7 mouse cellular contexts compared by ENCODE assay signal in the genomic region with DNA sequence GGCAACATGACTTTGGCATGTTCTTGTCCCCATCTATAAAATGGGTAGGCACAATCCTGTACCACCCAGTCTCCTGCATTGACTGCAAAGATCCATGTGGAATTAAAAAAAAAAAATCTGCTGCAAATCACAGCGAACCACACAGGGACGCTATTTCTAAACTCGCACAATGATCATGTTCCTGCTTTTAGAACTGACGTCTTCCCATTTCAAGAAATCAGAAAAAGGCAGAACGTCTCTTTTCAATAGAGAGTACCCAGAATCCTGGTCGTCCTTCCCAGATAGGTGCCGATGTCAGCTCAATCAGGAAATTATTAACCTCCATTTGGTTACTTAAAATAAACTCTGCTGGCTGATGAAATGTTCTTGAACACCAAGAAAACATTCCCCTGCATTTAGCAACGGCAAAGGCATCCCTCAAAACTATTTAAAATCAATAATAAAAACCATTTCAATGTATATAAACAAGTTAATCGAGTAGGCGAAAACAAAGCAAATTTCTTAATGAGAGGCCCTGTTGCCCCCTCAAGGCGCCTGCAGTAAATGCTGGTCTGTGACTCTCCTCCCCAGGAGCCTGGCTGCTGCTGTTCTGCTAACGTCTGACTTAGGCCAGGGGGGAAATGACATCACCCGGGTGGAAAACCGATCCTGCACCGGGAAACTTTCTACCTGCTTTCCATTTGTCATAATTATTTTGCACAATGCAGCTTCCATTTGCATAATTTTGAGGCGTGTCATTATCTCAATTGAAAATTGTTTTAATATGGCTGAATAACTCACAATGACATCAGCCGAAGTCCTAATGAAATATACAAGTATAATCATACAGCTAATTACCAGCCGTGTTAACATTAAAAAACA. TPM values are rescaled to one million over a fixed set of nuclear protein-coding genes. Genes with fewer than 3 reads are reported as not detected.
DNase-seq lines count a peak whose midpoint lies in the region; ATAC-seq and TF ChIP-seq lines count a peak whose summit lies in the region.

No protein-coding gene starts in this region.

- no peak overlapping the region for H3K9ac ChIP-seq in embryonic facial prominence, embryonic 15.5 days
- H3K9ac ChIP-seq in heart, postnatal 0 days (replicated peaks; ENCODE audit: low read depth, low read length), result peak overlapping the region; percentile 10; the same call in 1 of the 2 replicates
- H3K9ac ChIP-seq in lung, embryonic 16.5 days (ENCODE audit: low read length), result peak overlapping the region; percentile 39
- no peak overlapping the region for H3K9ac ChIP-seq in stomach, embryonic 14.5 days (replicated peaks; ENCODE audit: low read depth, low read length)

- DNase-seq in CD4-positive helper T cell, adult 2 months (ENCODE audit: low read depth, low spot score), result peak; percentile 38
- no peak for DNase-seq in Patski (ENCODE audit: low read depth, low spot score)
- DNase-seq in heart, postnatal 0 days (ENCODE audit: low spot score), result peak; percentile 70
- peak; percentile 66 for DNase-seq in kidney, postnatal 10 days

- peak overlapping the region; percentile 67 for H3K4me3 ChIP-seq in embryonic facial prominence, embryonic 15.5 days (replicated peaks)
- H3K4me3 ChIP-seq in heart, postnatal 0 days (ENCODE audit: low read depth, low read length), result peak overlapping the region; percentile 91
- 0 out of 2 replicates have a peak overlapping the region, but pooled peaks have one; percentile 16 for H3K4me3 ChIP-seq in lung, embryonic 16.5 days (ENCODE audit: low read length)
- H3K4me3 ChIP-seq in stomach, embryonic 14.5 days (ENCODE audit: low read depth, low read length), result peak overlapping the region; percentile 68; the same call in 1 of the 2 replicates

- peak overlapping the region; percentile 87 for H3K4me2 ChIP-seq in embryonic facial prominence, embryonic 15.5 days (replicated peaks)
- peak overlapping the region; percentile 96 for H3K4me2 ChIP-seq in heart, postnatal 0 days (ENCODE audit: low read depth, low read length)
- H3K4me2 ChIP-seq in lung, embryonic 16.5 days (ENCODE audit: low read depth, low read length), result peak overlapping the region; percentile 74
- H3K4me2 ChIP-seq in stomach, embryonic 14.5 days (replicated peaks; ENCODE audit: low read depth, low read length), result peak overlapping the region; percentile 82

- TF ChIP-seq EP300 in heart, postnatal 0 days (IDR thresholded peaks at IDR 0.05; ENCODE audit: low read depth), result no peak

- in situ Hi-C loops in Patski (cut with MboI; ENCODE audit: low pct_unique_long_range_greater_than_20kb), result loop anchor here (5.0 to 25.0 kb wide), 5 partner anchors 38 to 1037 kb away; no protein-coding TSS in a partner anchor

- H3K4me1 ChIP-seq in embryonic facial prominence, embryonic 15.5 days, result peaks cover 16% of the 10 kb centered on the region
- no peaks in the 10 kb centered on the region for H3K4me1 ChIP-seq in heart, postnatal 0 days (ENCODE audit: control insufficient read depth, insufficient read depth)
- peaks cover 6% of the 10 kb centered on the region for H3K4me1 ChIP-seq in lung, embryonic 16.5 days (replicated peaks; ENCODE audit: control insufficient read depth, insufficient read depth, low read length)
- H3K4me1 ChIP-seq in stomach, embryonic 14.5 days (ENCODE audit: control insufficient read depth, insufficient read depth, low read length), result peaks cover 3% of the 10 kb centered on the region; the same call in 1 of the 2 replicates

- H3K9me3 ChIP-seq in embryonic facial prominence, embryonic 15.5 days (replicated peaks), result no peaks in the 10 kb centered on the region
- no peaks in the 10 kb centered on the region for H3K9me3 ChIP-seq in heart, postnatal 0 days (replicated peaks; ENCODE audit: control insufficient read depth, low read length)
- H3K9me3 ChIP-seq in lung, embryonic 16.5 days (ENCODE audit: control insufficient read depth, low read length), result no peaks in the 10 kb centered on the region
- no peaks in the 10 kb centered on the region for H3K9me3 ChIP-seq in stomach, embryonic 14.5 days (ENCODE audit: control insufficient read depth, low read depth, low read length)

- peak; percentile 21 for TF ChIP-seq CTCF in Patski (IDR thresholded peaks at IDR 0.05)
- TF ChIP-seq CTCF in heart, postnatal 0 days (IDR thresholded peaks at IDR 0.05; ENCODE audit: low read depth), result no peak

- peaks cover 22% of the 10 kb centered on the region for H3K36me3 ChIP-seq in embryonic facial prominence, embryonic 15.5 days
- 0 out of 2 replicates have a peak, but pooled peaks cover 4% of the 10 kb centered on the region for H3K36me3 ChIP-seq in heart, postnatal 0 days (replicated peaks; ENCODE audit: control insufficient read depth, insufficient read depth, low read length)
- H3K36me3 ChIP-seq in lung, embryonic 16.5 days (ENCODE audit: control insufficient read depth, insufficient read depth, low read length), result peaks cover 17% of the 10 kb centered on the region
- peaks cover 8% of the 10 kb centered on the region for H3K36me3 ChIP-seq in stomach, embryonic 14.5 days (ENCODE audit: control insufficient read depth, insufficient read depth, low read length)

- ATAC-seq in Patski, result peak; percentile 63
- ATAC-seq in embryonic facial prominence, embryonic 15.5 days (ENCODE audit: insufficient number of reproducible peaks, low FRiP score, low TSS enrichment, low read depth), result no peak
- ATAC-seq in heart, postnatal 0 days (ENCODE audit: insufficient read depth, low read depth), result no peak
- no peak for ATAC-seq in lung, embryonic 16.5 days (ENCODE audit: low read depth)
- no peak for ATAC-seq in stomach, embryonic 14.5 days (ENCODE audit: insufficient number of reproducible peaks, insufficient read depth, low FRiP score, low read depth)

- CTCF ChIA-PET in Patski (lab: Charles Lee), result interaction anchor here (0.9 to 3.0 kb wide), 5 partner anchors 28 to 134 kb away, joined by 3 to 9 read pairs (median 3); no protein-coding TSS in a partner anchor

- H3K27me3 ChIP-seq in Patski, result no peaks in the 10 kb centered on the region
- H3K27me3 ChIP-seq in embryonic facial prominence, embryonic 15.5 days, result no peaks in the 10 kb centered on the region
- no peaks in the 10 kb centered on the region for H3K27me3 ChIP-seq in heart, postnatal 0 days (ENCODE audit: control insufficient read depth, insufficient read depth, low read length)
- H3K27me3 ChIP-seq in lung, embryonic 16.5 days (ENCODE audit: control insufficient read depth, insufficient read depth, low read depth, low read length), result no peaks in the 10 kb centered on the region
- H3K27me3 ChIP-seq in stomach, embryonic 14.5 days (ENCODE audit: control insufficient read depth, insufficient read depth, low read length), result no peaks in the 10 kb centered on the region

- peak overlapping the region; percentile 96 for H3K27ac ChIP-seq in embryonic facial prominence, embryonic 15.5 days (replicated peaks)
- H3K27ac ChIP-seq in heart, postnatal 0 days (ENCODE audit: low read depth), result peak overlapping the region; percentile 92
- 0 out of 2 replicates have a peak overlapping the region, but pooled peaks have one; percentile 13 for H3K27ac ChIP-seq in lung, embryonic 16.5 days (ENCODE audit: low read length)
- no peak overlapping the region for H3K27ac ChIP-seq in stomach, embryonic 14.5 days (ENCODE audit: low read length)

- POLR2A ChIA-PET in Patski (lab: Charles Lee), result interaction anchor here (0.7 to 2.5 kb wide), 9 partner anchors 12 to 138 kb away, joined by 3 to 15 read pairs (median 5); no protein-coding TSS in a partner anchor

- 16% methylated on average over 18 of the region's 18 CpGs for WGBS in embryonic facial prominence, embryonic 15.5 days
- 19% methylated on average over 18 of the region's 18 CpGs for WGBS in heart, postnatal 0 days
- WGBS in lung, embryonic 16.5 days, result 29% methylated on average over 18 of the region's 18 CpGs
- 30% methylated on average over 18 of the region's 18 CpGs for WGBS in stomach, embryonic 14.5 days

RNA-seq across cellular contexts. Expression of a gene that starts 3.4 kb away (rescaled TPM):
- polyA plus RNA-seq in Patski (2021), result 70.3 TPM
- polyA plus RNA-seq in embryonic facial prominence, embryonic 15.5 days (2015; fragmentation: Nextera tagmentation; extraction: Ambion mirVana), result 46.7 and 50.2 TPM in 2 replicates
- total RNA-seq in heart, postnatal 0 days (2014; rRNA removed; ENCODE audit: low replicate concordance), result 14.5 and 24.2 TPM in 2 replicates
- 11.4 and 16.7 TPM in 2 replicates for polyA plus RNA-seq in heart, postnatal 0 days (2015; fragmentation: Nextera tagmentation; extraction: Ambion mirVana)
- 41.8 and 42.7 TPM in 2 replicates for polyA plus RNA-seq in lung, embryonic 16.5 days (2015; fragmentation: Nextera tagmentation; extraction: Ambion mirVana)
- 40.8 and 43.0 TPM in 2 replicates for polyA plus RNA-seq in stomach, embryonic 14.5 days (2014; fragmentation: Nextera tagmentation; extraction: Ambion mirVana)

Comparison
In these comparisons a context has a peak if more than half of its experiments do, and no peak if none do; other contexts are left out.
1. H3K4me3 ChIP-seq: peak in every context shown above with its lines; median percentile 91 in heart, postnatal 0 days; 68 in stomach, embryonic 14.5 days; 67 in embryonic facial prominence, embryonic 15.5 days; 16 in lung, embryonic 16.5 days.
2. H3K9ac ChIP-seq: peak in heart, postnatal 0 days (single experiment) and lung, embryonic 16.5 days (single experiment); none in embryonic facial prominence, embryonic 15.5 days (single experiment) and stomach, embryonic 14.5 days (single experiment).
3. Peak in every context shown above with its lines, with median percentiles within 50 percentile points of each other: H3K4me2 ChIP-seq.